Comparison of ENCODE assay signal across 8 mouse cellular contexts in genomic region chr17:29171001-29171772, GRCm38 (mm10). TPM values are rescaled to one million over a fixed set of nuclear protein-coding genes. Genes with fewer than 3 reads are reported as not detected.
DNase-seq lines count a peak whose midpoint lies in the region; ATAC-seq and TF ChIP-seq lines count a peak whose summit lies in the region.

No protein-coding gene starts in this region.

- no peak overlapping the region for H3K27ac ChIP-seq in embryonic facial prominence, embryonic 11.5 days (replicated peaks; ENCODE audit: low read depth, low read length)
- H3K27ac ChIP-seq in heart, embryonic 10.5 days = no peak overlapping the region
- H3K27ac ChIP-seq in liver, postnatal 0 days (ENCODE audit: low read depth) = peak overlapping the region; percentile 59

- TF ChIP-seq EP300 in liver, postnatal 0 days (IDR thresholded peaks at IDR 0.05; ENCODE audit: low read depth) = no peak

- WGBS in embryonic facial prominence, embryonic 11.5 days = 25% methylated on average over 14 of the region's 14 CpGs
- 22% methylated on average over 14 of the region's 14 CpGs for WGBS in heart, embryonic 10.5 days
- WGBS in liver, postnatal 0 days (ENCODE audit: insufficient replicate concordance) = 6% methylated on average over 14 of the region's 14 CpGs

- no peak overlapping the region for H3K9ac ChIP-seq in embryonic facial prominence, embryonic 11.5 days (replicated peaks; ENCODE audit: low read length)
- H3K9ac ChIP-seq in liver, postnatal 0 days (replicated peaks) = no peak overlapping the region

- no peaks in the 10 kb centered on the region for H3K9me3 ChIP-seq in embryonic facial prominence, embryonic 11.5 days (replicated peaks; ENCODE audit: control insufficient read depth, low read length)
- H3K9me3 ChIP-seq in heart, embryonic 10.5 days = no peaks in the 10 kb centered on the region
- no peaks in the 10 kb centered on the region for H3K9me3 ChIP-seq in liver, postnatal 0 days (ENCODE audit: low read length)

- H3K36me3 ChIP-seq in embryonic facial prominence, embryonic 11.5 days (replicated peaks; ENCODE audit: control insufficient read depth, insufficient read depth, low read depth, low read length) = no peaks in the 10 kb centered on the region
- H3K36me3 ChIP-seq in heart, embryonic 10.5 days = no peaks in the 10 kb centered on the region
- H3K36me3 ChIP-seq in liver, postnatal 0 days (replicated peaks; ENCODE audit: insufficient read depth, low read length) = no peaks in the 10 kb centered on the region

- H3K4me3 ChIP-seq in embryonic facial prominence, embryonic 11.5 days (ENCODE audit: low read depth, low read length) = no peak overlapping the region
- H3K4me3 ChIP-seq in heart, embryonic 10.5 days = no peak overlapping the region
- no peak overlapping the region for H3K4me3 ChIP-seq in liver, postnatal 0 days (ENCODE audit: low read depth, low read length)

- no peak overlapping the region for H3K4me2 ChIP-seq in embryonic facial prominence, embryonic 11.5 days (ENCODE audit: low read depth, low read length)
- H3K4me2 ChIP-seq in liver, postnatal 0 days (ENCODE audit: low read depth, low read length) = no peak overlapping the region

- peak; percentile 96 for TF ChIP-seq CTCF in liver, postnatal 0 days (IDR thresholded peaks at IDR 0.05; ENCODE audit: low read depth)

- H3K4me1 ChIP-seq in embryonic facial prominence, embryonic 11.5 days (ENCODE audit: control insufficient read depth, insufficient read depth, low read length) = peaks cover 2% of the 10 kb centered on the region; the same call in 1 of the 2 replicates
- peaks cover 40% of the 10 kb centered on the region for H3K4me1 ChIP-seq in heart, embryonic 10.5 days
- H3K4me1 ChIP-seq in liver, postnatal 0 days (ENCODE audit: insufficient read depth) = peaks cover 18% of the 10 kb centered on the region

- ATAC-seq in CD4-positive, CD25-positive, alpha-beta regulatory T cell, adult 4 months = peak; percentile 72
- ATAC-seq in embryonic facial prominence, embryonic 11.5 days (replicated peaks; ENCODE audit: insufficient number of reproducible peaks, low FRiP score, low TSS enrichment, low read depth) = no peak
- peak; percentile 83 for ATAC-seq in liver, postnatal 0 days

- no peaks in the 10 kb centered on the region for H3K27me3 ChIP-seq in embryonic facial prominence, embryonic 11.5 days (ENCODE audit: control insufficient read depth, insufficient read depth, low read length)
- H3K27me3 ChIP-seq in heart, embryonic 10.5 days (ENCODE audit: insufficient read depth, poor library complexity, severe bottlenecking) = peaks cover 21% of the 10 kb centered on the region
- H3K27me3 ChIP-seq in liver, postnatal 0 days (ENCODE audit: insufficient read depth, low read length) = no peaks in the 10 kb centered on the region

- DNase-seq in adrenal gland, postnatal 25 days = peak; percentile 84
- peak; percentile 82 for DNase-seq in embryonic facial prominence, embryonic 11.5 days (ENCODE audit: low spot score)
- peak; percentile 86 for DNase-seq in heart, embryonic 10.5 days (ENCODE audit: low spot score)
- peak; percentile 90 for DNase-seq in kidney, postnatal 14 days
- peak; percentile 86 for DNase-seq in liver, postnatal 0 days
- DNase-seq in ovary, postnatal 14 days (ENCODE audit: low spot score) = peak; percentile 84
- DNase-seq in thymus, postnatal 10 days (ENCODE audit: low spot score in 2 of 2) = peak; percentile 76 to 89

RNA-seq across cellular contexts. Expression of gene Rab44, which starts 57.2 kb away (rescaled TPM):
- not detected for polyA plus RNA-seq in CD4-positive, CD25-positive, alpha-beta regulatory T cell, adult 4 months (2017; shearing (Covaris generic))
- 0.30 and 0.86 TPM in 2 replicates for total RNA-seq in adrenal gland, postnatal 25 days (2021)
- 0.66 TPM in 1 of 2 replicates, not detected in the other for polyA plus RNA-seq in embryonic facial prominence, embryonic 11.5 days (2014; fragmentation: Nextera tagmentation; extraction: Ambion mirVana)
- 0.23 and 0.48 TPM in 2 replicates for polyA plus RNA-seq in heart, embryonic 10.5 days (2016; fragmentation: Nextera tagmentation; extraction: Ambion mirVana)
- 5.4 and 6.3 TPM in 2 replicates for polyA plus RNA-seq in liver, postnatal 0 days (2015; fragmentation: Nextera tagmentation; extraction: Ambion mirVana)
